In the genomic region with DNA sequence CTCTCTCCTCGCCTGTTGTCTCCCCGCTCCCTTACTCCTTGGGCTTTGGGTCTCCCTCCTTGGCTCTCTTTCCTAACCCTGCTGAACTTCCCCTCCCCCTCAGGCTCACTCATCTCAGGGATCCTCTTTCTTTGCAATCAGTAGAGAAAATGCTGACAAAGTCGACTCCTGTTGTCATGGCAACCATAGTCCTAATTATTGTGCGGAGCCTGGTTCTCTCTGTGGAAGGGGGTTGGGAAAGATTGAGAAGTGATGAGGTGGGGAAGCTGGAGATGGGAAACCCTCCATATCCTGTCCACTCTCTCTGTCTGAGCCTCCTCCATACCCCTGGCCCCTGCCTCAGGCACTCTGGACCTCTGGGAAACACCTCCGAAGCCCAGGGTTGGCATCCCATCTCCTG, we compare ENCODE assay signal across 14 mouse cellular contexts. TPM values are rescaled to one million over a fixed set of nuclear protein-coding genes. Genes with fewer than 3 reads are reported as not detected.
DNase-seq lines count a peak whose midpoint lies in the region; ATAC-seq and TF ChIP-seq lines count a peak whose summit lies in the region.
"Had no signal": no experiment of that assay in that cellular context is flagged by ENCODE, and none has a peak within 500 bp of the region (broad histone marks: within the 10 kb centered on the region; RNA-seq: fewer than 3 reads in every experiment).

No protein-coding gene starts in this region.

- WGBS in heart, embryonic 10.5 days = 66% methylated on average over 5 of the region's 5 CpGs
- WGBS in forebrain, embryonic 14.5 days = 11% methylated on average over 5 of the region's 5 CpGs
- WGBS in midbrain, embryonic 12.5 days = 17% methylated on average over 5 of the region's 5 CpGs

- no peak overlapping the region for H3K9ac ChIP-seq in forebrain, embryonic 14.5 days (ENCODE audit: low read length)
- no peak overlapping the region for H3K9ac ChIP-seq in midbrain, embryonic 12.5 days (replicated peaks)
- H3K9ac ChIP-seq: heart, embryonic 15.5 days had no signal

- ATAC-seq in forebrain, embryonic 14.5 days = peak; percentile 72
- ATAC-seq in midbrain, embryonic 12.5 days (ENCODE audit: low FRiP score, low read depth) = peak; percentile 53

- H3K27me3 ChIP-seq in heart, embryonic 10.5 days (ENCODE audit: insufficient read depth, poor library complexity, severe bottlenecking) = peaks cover 47% of the 10 kb centered on the region
- H3K27me3 ChIP-seq in forebrain, embryonic 14.5 days (replicated peaks; ENCODE audit: control insufficient read depth, insufficient read depth, low read length) = no peaks in the 10 kb centered on the region
- H3K27me3 ChIP-seq in midbrain, embryonic 12.5 days = no peaks in the 10 kb centered on the region

- H3K27ac ChIP-seq in heart, embryonic 10.5 days = peak overlapping the region; percentile 42; the same call in 1 of the 2 replicates
- H3K27ac ChIP-seq in forebrain, embryonic 14.5 days (ENCODE audit: low read depth, low read length) = peak overlapping the region; percentile 70
- H3K27ac ChIP-seq in midbrain, embryonic 12.5 days (replicated peaks) = peak overlapping the region; percentile 75
- H3K27ac ChIP-seq: heart, embryonic 15.5 days; kidney, postnatal 0 days had no signal

- H3K36me3 ChIP-seq in heart, embryonic 10.5 days = no peaks in the 10 kb centered on the region
- H3K36me3 ChIP-seq in forebrain, embryonic 14.5 days (ENCODE audit: control insufficient read depth, insufficient read depth, low read length) = peaks cover 63% of the 10 kb centered on the region
- peaks cover 75% of the 10 kb centered on the region for H3K36me3 ChIP-seq in midbrain, embryonic 12.5 days
- H3K36me3 ChIP-seq: heart, embryonic 15.5 days had no signal

- TF ChIP-seq CTCF in brain, embryonic 14.5 days (IDR thresholded peaks at IDR 0.05; ENCODE audit: borderline replicate concordance, extremely low read depth, insufficient read depth, insufficient read length) = no peak

- H3K4me2 ChIP-seq in forebrain, embryonic 14.5 days (ENCODE audit: low read length) = peak overlapping the region; percentile 18
- H3K4me2 ChIP-seq in midbrain, embryonic 12.5 days (replicated peaks) = peak overlapping the region; percentile 27
- H3K4me2 ChIP-seq: heart, embryonic 15.5 days had no signal

- no peaks in the 10 kb centered on the region for H3K9me3 ChIP-seq in heart, embryonic 10.5 days
- no peaks in the 10 kb centered on the region for H3K9me3 ChIP-seq in forebrain, embryonic 14.5 days (replicated peaks; ENCODE audit: control insufficient read depth, low read length)
- H3K9me3 ChIP-seq in midbrain, embryonic 12.5 days = no peaks in the 10 kb centered on the region
- H3K9me3 ChIP-seq: heart, embryonic 15.5 days had no signal

- intact Hi-C loops in heart, postnatal 25 days (cut with DNase I) = no loop called here

- H3K4me3 ChIP-seq in heart, embryonic 10.5 days = no peak overlapping the region
- H3K4me3 ChIP-seq in forebrain, embryonic 14.5 days (ENCODE audit: low read depth, low read length) = no peak overlapping the region
- H3K4me3 ChIP-seq in midbrain, embryonic 12.5 days = no peak overlapping the region
- H3K4me3 ChIP-seq: heart, embryonic 15.5 days had no signal

- no peak for DNase-seq in heart, embryonic 10.5 days (ENCODE audit: low spot score)
- DNase-seq in heart, postnatal 25 days (ENCODE audit: low spot score) = no peak
- DNase-seq in brain, embryonic 14.5 days (ENCODE audit: low read depth) = peak; percentile 94
- peak; percentile 95 for DNase-seq in forebrain, embryonic 14.5 days (ENCODE audit: low spot score)
- no peak for DNase-seq in spleen, postnatal 36 days (ENCODE audit: low spot score in 2 of 2)
- no peak for DNase-seq in heart, adult 18-20 months
- no peak for DNase-seq in thymus, postnatal 10 days (ENCODE audit: low spot score in 2 of 2)
- DNase-seq: adrenal gland, postnatal 10 days; cerebellum, postnatal 14 days had no signal

- H3K4me1 ChIP-seq in heart, embryonic 10.5 days = peaks cover 32% of the 10 kb centered on the region
- H3K4me1 ChIP-seq in forebrain, embryonic 14.5 days (ENCODE audit: control insufficient read depth, insufficient read depth, low read length) = peaks cover 19% of the 10 kb centered on the region
- peaks cover 46% of the 10 kb centered on the region for H3K4me1 ChIP-seq in midbrain, embryonic 12.5 days
- H3K4me1 ChIP-seq: heart, embryonic 15.5 days had no signal

- no peak for TF ChIP-seq POLR2A in brain, embryonic 14.5 days (IDR thresholded peaks at IDR 0.05; ENCODE audit: borderline replicate concordance, extremely low read depth, insufficient read depth, insufficient read length, poor library complexity, severe bottlenecking)

RNA-seq across cellular contexts. Expression of a gene that starts 24.2 kb away (rescaled TPM):
- polyA plus RNA-seq in heart, embryonic 10.5 days (2016; fragmentation: Nextera tagmentation; extraction: Ambion mirVana) = not detected in 2 replicates
- not detected for total RNA-seq in heart, postnatal 25 days (2021)
- polyA plus RNA-seq in brain, embryonic 14.5 days (2012; rRNA removed) = not detected in 2 replicates
- polyA plus RNA-seq in forebrain, embryonic 14.5 days (2014; fragmentation: Nextera tagmentation; extraction: Ambion mirVana) = not detected in 2 replicates
- polyA plus RNA-seq in midbrain, embryonic 12.5 days (2016; fragmentation: Nextera tagmentation; extraction: Ambion mirVana) = not detected in 2 replicates
- under 1 TPM in 1 of 2 experiments, not detected in 1; 0.22 TPM for total RNA-seq in heart, adult 18-20 months (2021)
- total RNA-seq: adrenal gland, postnatal 10 days had no signal
- polyA plus RNA-seq: heart, embryonic 15.5 days; lung, embryonic 16.5 days; stomach, embryonic 14.5 days had no signal

Comparison
In these comparisons a context has a peak if more than half of its experiments do, and no peak if none do; other contexts are left out.
1. DNase-seq: peak in brain, embryonic 14.5 days (single experiment) and forebrain, embryonic 14.5 days (single experiment); none in heart, embryonic 10.5 days (single experiment), heart, postnatal 25 days (single experiment), spleen, postnatal 36 days (0 of 2), heart, adult 18-20 months (0 of 2) and thymus, postnatal 10 days (0 of 2).
2. Peak in every context shown above with its lines, with median percentiles within 50 percentile points of each other: H3K27ac ChIP-seq.